Mouse (Mus musculus) MEL (cell line): ENCODE data around the gene Hoxd4. TPM values are rescaled to one million over a fixed set of nuclear protein-coding genes. Genes with fewer than 3 reads are reported as not detected.

Experiments used
- DNase-seq: peaks from one replicate; pipeline ENCODE4 v3.0.0; 2011; ENCODE audit warnings: low read depth, low spot score
- H3K27ac ChIP-seq: 2 replicates; pipeline ENCODE4 v1.5.1; 2012; ENCODE audit warnings: low read depth, mild to moderate bottlenecking, control low read depth, low read length, moderate library complexity; ENCODE audit not compliant: control insufficient read depth
- H3K27me3 ChIP-seq, 2 experiments: fragments of 150-350 bp in 1 of 2; sonication (generic) in 1 of 2; 2 replicates each; pipeline ENCODE4 v1.6.1; 2012; ENCODE audit warnings: low read length in 2 of 2, mild to moderate bottlenecking in 2 of 2, improper control_type of control experiment in 1 of 2, moderate library complexity in 1 of 2; ENCODE audit not compliant: insufficient read depth in 2 of 2, control insufficient read depth in 1 of 2
- H3K36me3 ChIP-seq, 2 experiments: 2 replicates each; pipeline ENCODE4 v1.6.1; 2012 to 2014; ENCODE audit warnings: low read length in 2 of 2, improper control_type of control experiment in 1 of 2, inconsistent platforms in 1 of 2, mild to moderate bottlenecking in 1 of 2; ENCODE audit not compliant: insufficient read depth in 2 of 2, control insufficient read depth in 1 of 2
- H3K4me1 ChIP-seq, 2 experiments: fragments of 150-350 bp in 1 of 2; sonication (generic) in 1 of 2; 2 replicates each; pipeline ENCODE4 v1.6.1; 2012; ENCODE audit warnings: low read length in 2 of 2, improper control_type of control experiment in 1 of 2, mild to moderate bottlenecking in 1 of 2; ENCODE audit not compliant: insufficient read depth in 2 of 2, control insufficient read depth in 1 of 2
- H3K4me3 ChIP-seq, 2 experiments: fragments of 150-350 bp in 1 of 2; sonication (generic) in 1 of 2; 2 replicates each; pipeline ENCODE4 v1.5.1; 2012; ENCODE audit warnings: low read depth in 2 of 2, low read length in 2 of 2, mild to moderate bottlenecking in 2 of 2, moderate library complexity in 2 of 2, control low read depth in 1 of 2, improper control_type of control experiment in 1 of 2; ENCODE audit not compliant: control insufficient read depth in 1 of 2, insufficient read depth in 1 of 2
- H3K79me2 ChIP-seq: 2 replicates; pipeline ENCODE4 v1.6.1; 2012; ENCODE audit warnings: mild to moderate bottlenecking, low read length, moderate library complexity; ENCODE audit not compliant: control insufficient read depth, poor library complexity, insufficient read depth
- H3K9ac ChIP-seq: 2 replicates; pipeline ENCODE4 v1.6.1; 2012; ENCODE audit warnings: low read depth, mild to moderate bottlenecking, control low read depth, low read length, moderate library complexity; ENCODE audit not compliant: control insufficient read depth, poor library complexity, severe bottlenecking
- H3K9me3 ChIP-seq: fragments of 150-350 bp; sonication (generic); replicated peaks from 2 replicates; pipeline ENCODE4 v1.6.1; 2012; ENCODE audit warnings: mild to moderate bottlenecking, low read length, improper control_type of control experiment, moderate library complexity; ENCODE audit not compliant: insufficient read depth
- GATA1 ChIP-seq: IDR thresholded peaks from 2 replicates; pipeline ENCODE4 v1.6.1; 2011; ENCODE audit warnings: low read depth, low read length, improper control_type of control experiment
- HCFC1 ChIP-seq: IDR thresholded peaks from 2 replicates; pipeline ENCODE4 v1.6.1; 2012; ENCODE audit warnings: low read depth, mild to moderate bottlenecking, inconsistent platforms, low read length, improper control_type of control experiment, moderate library complexity
- MAX ChIP-seq: IDR thresholded peaks from 2 replicates; pipeline ENCODE4 v1.6.1; 2011; ENCODE audit warnings: low read length, improper control_type of control experiment
- MYB ChIP-seq: IDR thresholded peaks from 2 replicates; pipeline ENCODE4 v1.6.1; 2011; ENCODE audit warnings: mild to moderate bottlenecking, low read depth, low read length, improper control_type of control experiment
- MYC ChIP-seq: IDR thresholded peaks from 2 replicates; pipeline ENCODE4 v1.6.1; 2011; ENCODE audit warnings: low read depth, mild to moderate bottlenecking, low read length, improper control_type of control experiment, moderate library complexity
- RAD21 ChIP-seq: IDR thresholded peaks from 2 replicates; pipeline ENCODE4 v1.6.1; 2011; ENCODE audit warnings: mild to moderate bottlenecking, low read depth, low read length, improper control_type of control experiment
- RCOR1 ChIP-seq: IDR thresholded peaks from 2 replicates; pipeline ENCODE4 v1.6.1; 2012; ENCODE audit warnings: low read depth, mild to moderate bottlenecking, inconsistent platforms, low read length, improper control_type of control experiment
- polyA plus RNA-seq, 2 experiments: library from polyadenylated mRNA; stranded (reverse) in 1 of 2; unstranded in 1 of 2; fragments of >175 nt in 1 of 2; fragments of >200 nt in 1 of 2; gene quantifications; 2 replicates each; pipeline versions ENCODE4 v1.2.1 to v1.2.4; 2012; ENCODE audit warnings: low replicate concordance in 2 of 2, low read depth in 1 of 2; ENCODE audit not compliant: insufficient read length in 2 of 2, insufficient read depth in 1 of 2, missing spikeins in 1 of 2
- total RNA-seq: library from RNA; depleted of rRNA; stranded (reverse); fragments of 300-350 nt; gene quantifications from 2 replicates; pipeline ENCODE4 v1.2.3, GENCODE M21; 2012

The Hoxd4 gene
- total and polyA plus RNA-seq, 3 experiments: not detected

DNA sequence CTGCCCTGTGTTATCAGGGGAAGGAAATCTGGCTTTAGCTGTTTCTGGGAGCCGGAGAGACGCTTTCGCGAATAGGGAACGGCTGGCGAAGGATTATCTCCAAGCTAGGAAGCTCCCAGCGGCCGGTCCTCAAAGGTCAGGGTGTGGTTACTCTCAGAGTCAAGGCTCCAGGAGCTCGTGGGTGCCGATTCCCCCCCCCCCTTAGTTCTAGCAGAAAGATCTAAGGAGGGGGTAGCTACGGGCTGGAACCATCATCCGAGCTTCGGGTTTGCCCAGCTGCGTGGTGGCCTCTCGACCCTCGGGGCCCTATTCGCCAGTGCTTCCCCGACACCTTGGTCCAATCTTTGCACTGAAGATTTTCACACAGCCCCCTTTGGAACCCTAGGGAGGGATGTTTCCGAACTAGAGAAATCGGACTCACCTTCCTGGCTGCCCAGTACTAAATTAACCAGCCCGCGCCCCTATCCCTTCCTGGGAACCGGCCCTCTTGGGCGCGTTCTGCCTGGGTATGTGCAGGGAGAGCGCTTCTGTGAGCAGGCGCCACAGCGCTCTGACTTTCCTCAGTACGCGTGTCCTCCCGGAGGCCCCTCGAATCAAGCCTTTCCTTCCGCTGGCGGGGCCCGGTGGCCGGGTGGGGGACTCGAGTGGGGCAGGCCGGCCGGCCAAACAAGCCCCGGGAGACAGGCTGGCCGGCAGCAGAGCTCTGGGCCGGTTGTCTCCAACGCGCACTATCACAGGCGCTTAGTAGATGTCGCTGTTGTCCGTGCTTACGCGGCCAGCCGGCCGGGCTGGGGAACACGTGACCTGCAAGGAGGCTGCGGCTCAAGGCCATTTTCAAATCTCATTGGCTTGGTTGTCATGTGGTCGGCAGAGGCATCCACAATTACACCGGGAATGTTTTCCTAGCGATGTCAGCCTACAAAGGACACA lies 20.4 kb upstream of the Hoxd4 start, which contains the start of gene Hoxd10:
TSS of gene Hoxd10 (plus strand) at position 903 of the 930 bp plus-strand sequence.
- no peaks in the 10 kb centered on the region for H3K9me3 ChIP-seq
- H3K79me2 ChIP-seq: no peaks in the 10 kb centered on the region
- H3K36me3 ChIP-seq: no peaks in the 10 kb centered on the region
- H3K9ac ChIP-seq: no peak within 1 kb of the TSS
- no peak for TF ChIP-seq HCFC1
- H3K4me1 ChIP-seq: no peaks in the 10 kb centered on the region
- H3K4me3 ChIP-seq: no peak within 1 kb of the TSS
- no peak for DNase-seq
- H3K27ac ChIP-seq: no peak within 1 kb of the TSS
- H3K27me3 ChIP-seq: no peaks in the 10 kb centered on the region; a peak in 1 of 4 replicates

DNA sequence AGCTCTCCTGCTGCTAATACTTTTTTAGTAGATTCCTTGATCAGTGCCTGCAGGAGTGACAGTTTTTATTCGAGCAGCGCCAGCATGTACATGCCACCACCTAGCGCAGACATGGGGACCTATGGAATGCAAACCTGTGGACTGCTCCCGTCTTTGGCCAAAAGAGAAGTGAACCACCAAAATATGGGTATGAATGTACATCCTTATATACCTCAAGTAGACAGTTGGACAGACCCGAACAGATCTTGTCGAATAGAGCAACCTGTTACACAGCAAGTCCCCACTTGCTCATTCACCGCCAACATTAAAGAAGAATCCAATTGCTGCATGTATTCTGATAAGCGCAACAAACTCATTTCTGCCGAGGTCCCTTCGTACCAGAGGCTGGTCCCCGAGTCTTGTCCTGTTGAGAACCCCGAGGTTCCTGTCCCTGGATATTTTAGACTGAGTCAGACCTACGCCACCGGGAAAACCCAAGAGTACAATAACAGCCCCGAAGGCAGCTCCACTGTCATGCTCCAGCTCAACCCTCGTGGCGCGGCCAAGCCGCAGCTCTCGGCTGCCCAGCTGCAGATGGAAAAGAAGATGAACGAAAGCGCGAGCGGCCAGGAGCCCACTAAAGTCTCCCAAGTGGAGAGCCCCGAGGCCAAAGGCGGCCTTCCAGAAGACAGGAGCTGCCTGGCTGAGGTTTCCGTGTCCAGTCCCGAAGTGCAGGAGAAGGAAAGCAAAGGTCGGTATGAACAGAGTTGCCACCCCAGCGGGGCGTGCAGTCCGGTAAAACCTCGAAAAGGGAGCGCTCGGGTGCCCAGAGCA lies 19.5 kb upstream of the Hoxd4 start:
- H3K9ac ChIP-seq: no peak overlapping the region
- TF ChIP-seq MAX (no peak), MYC (no peak), HCFC1 (no peak), RCOR1 (no peak), RAD21 (no peak)
- DNase-seq: no peak
- H3K4me3 ChIP-seq: no peak overlapping the region
- no peak overlapping the region for H3K27ac ChIP-seq
- H3K36me3 ChIP-seq: no peaks in the 10 kb centered on the region
- H3K27me3 ChIP-seq: no peaks in the 10 kb centered on the region; a peak in 2 of 4 replicates
- H3K79me2 ChIP-seq: no peaks in the 10 kb centered on the region
- no peaks in the 10 kb centered on the region for H3K4me1 ChIP-seq
- no peaks in the 10 kb centered on the region for H3K9me3 ChIP-seq

DNA sequence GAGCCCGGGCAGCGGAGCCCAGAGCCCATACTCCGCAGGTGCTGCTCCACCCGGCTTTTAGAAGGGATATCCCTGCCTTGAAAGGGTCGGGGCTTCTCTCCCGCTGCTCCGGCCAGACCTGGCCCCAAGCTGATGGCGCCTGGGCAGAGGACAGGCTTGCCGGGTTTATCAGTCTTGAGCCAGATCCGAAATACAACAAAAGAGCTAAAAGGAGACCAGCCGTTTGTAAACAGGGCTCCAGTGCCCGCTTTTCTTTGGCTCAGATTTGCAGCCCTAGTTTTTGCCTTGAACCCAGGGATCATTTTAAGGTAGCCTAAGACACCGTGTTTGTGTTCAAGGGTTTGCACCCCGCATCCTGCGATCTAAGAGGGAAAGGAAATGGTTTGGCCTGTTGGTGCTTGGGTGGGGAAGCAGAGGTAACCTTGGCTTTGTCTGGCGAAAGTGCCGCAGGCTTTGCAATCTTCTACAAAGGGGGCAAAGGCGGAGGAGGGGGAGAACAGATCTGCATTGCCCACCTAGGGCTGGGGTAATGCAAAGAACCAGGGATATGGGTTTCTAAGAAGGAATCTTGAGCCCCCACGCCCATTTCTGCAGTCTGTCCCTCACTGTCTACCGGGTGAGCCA lies 18.8 kb upstream of the Hoxd4 start:
- H3K79me2 ChIP-seq: no peaks in the 10 kb centered on the region
- no peaks in the 10 kb centered on the region for H3K36me3 ChIP-seq
- no peaks in the 10 kb centered on the region; a peak in 2 of 4 replicates for H3K27me3 ChIP-seq
- TF ChIP-seq GATA1 (no peak), MYB (no peak)
- H3K4me1 ChIP-seq: no peaks in the 10 kb centered on the region
- DNase-seq: no peak
- H3K4me3 ChIP-seq: no peak overlapping the region
- no peak overlapping the region for H3K9ac ChIP-seq
- no peak overlapping the region for H3K27ac ChIP-seq
- no peaks in the 10 kb centered on the region for H3K9me3 ChIP-seq
